Mouse (Mus musculus): ENCODE results near the gene Atp5d. TPM values are rescaled to one million over a fixed set of nuclear protein-coding genes. Genes with fewer than 3 reads are reported as not detected.

Gene Atp5d
- total RNA-seq, 2 experiments from 2014 or later: 982 to 996 TPM

DNA sequence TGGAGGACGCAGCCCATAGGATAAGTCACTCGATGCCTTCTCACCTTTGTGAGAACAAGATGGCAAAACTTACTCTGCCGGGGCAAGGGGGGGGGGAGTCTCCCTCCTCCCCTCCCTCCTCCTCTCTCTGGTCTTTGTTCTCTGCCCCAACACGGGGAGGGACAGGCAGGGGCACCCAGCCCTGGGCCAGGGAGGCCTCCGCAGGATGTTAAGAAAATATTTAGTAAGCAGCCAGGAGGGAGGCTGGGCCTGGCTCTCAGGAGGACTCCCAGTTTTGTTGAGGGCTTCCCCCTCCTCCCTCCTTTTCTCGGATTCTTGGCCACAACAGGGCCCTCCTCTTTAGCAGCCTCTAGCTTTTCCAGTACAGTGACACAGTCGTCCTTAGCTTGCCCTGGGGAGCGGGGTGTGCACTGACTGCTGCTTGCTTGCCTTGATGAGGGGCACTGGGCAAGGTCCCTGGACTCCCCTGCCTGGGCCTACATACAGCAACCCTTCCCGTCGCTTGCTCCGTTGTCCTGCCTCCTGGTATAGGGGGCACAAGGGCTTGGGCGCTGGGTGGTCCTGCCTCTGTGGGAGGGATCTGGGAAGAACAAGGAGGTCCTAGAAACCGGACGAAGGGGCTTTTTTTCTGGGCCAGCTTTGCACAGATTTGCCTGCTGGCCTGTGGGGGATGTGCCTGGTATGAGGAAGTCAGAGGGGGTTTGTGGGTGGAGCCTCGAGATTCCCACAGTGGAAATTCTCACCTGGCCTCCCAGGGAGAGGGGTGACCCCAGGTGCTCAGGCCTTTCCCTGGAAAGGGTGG, 13.8 kb downstream of the Atp5d start:
- DNase-seq: peak; percentile 74

DNA sequence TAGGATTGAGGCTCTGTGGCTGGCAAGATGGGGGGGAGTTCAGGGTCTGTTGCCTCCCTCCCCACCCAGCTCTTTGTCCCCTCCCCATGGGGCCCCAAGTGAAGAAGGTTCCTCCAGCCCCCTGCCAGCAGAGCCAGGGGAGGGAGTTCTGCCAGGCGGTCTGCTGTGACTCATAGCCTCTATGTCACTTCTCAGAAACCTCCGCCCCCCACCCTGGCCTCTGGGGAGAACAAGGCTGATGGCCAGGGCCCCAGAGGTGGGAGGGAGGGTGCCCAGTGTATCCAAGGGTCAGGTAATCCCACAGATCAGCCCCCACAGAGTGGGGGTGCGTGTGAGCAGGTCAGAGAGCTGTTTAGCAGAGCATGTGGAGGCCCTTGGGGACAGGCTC, 14.4 kb downstream of the Atp5d start:
- peak; percentile 89 for DNase-seq

DNA sequence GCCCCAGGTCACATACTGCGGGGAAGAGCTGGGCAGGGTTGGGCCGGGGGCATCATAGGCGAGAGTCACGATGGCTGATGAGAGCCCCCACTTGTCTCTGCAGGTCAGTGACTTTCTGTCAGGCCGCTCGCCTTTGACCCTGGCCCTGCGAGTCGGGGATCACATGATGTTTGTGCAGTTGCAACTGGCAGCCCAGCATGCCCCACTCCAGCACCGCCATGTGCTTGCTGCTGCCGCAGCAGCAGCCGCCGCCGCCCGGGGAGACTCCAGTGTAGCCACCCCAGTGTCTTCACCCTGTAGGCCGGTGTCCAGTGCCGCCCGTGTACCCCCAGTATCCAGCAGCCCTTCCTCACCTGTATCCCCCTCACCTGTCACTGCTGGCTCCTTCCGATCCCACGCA, 15.3 kb downstream of the Atp5d start:
- no peak for DNase-seq

- DNase-seq: no peak
Observed at GRCm38 (mm10) chr10:80154384-80154783, 16.0 kb downstream of the Atp5d start.

DNA sequence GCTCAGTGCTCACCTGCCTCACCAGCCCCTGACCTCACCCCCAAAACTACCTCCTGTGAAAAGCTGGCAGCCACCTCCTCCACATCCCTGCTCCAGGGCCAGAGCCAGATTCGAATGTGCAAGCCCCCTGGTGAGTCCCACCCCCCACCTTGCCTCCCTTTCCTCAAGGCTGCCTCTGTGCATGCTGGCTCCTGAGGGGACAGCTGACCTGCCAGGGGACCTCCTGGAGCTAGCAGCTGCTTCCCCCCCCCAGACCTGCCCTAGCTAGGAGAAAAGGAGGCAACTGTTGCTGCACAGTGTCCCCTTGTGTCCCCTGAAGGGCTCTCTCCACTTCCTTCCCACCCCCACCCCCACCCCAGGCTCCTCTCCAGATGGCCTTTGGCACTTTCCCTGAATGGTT, 16.8 kb downstream of the Atp5d start:
- no peak for DNase-seq

- no peak for DNase-seq
Observed at GRCm38 (mm10) chr10:80156002-80156751, 17.7 kb downstream of the Atp5d start.

- DNase-seq: peak; percentile 48
Observed at GRCm38 (mm10) chr10:80156752-80157053, 18.3 kb downstream of the Atp5d start.

DNA sequence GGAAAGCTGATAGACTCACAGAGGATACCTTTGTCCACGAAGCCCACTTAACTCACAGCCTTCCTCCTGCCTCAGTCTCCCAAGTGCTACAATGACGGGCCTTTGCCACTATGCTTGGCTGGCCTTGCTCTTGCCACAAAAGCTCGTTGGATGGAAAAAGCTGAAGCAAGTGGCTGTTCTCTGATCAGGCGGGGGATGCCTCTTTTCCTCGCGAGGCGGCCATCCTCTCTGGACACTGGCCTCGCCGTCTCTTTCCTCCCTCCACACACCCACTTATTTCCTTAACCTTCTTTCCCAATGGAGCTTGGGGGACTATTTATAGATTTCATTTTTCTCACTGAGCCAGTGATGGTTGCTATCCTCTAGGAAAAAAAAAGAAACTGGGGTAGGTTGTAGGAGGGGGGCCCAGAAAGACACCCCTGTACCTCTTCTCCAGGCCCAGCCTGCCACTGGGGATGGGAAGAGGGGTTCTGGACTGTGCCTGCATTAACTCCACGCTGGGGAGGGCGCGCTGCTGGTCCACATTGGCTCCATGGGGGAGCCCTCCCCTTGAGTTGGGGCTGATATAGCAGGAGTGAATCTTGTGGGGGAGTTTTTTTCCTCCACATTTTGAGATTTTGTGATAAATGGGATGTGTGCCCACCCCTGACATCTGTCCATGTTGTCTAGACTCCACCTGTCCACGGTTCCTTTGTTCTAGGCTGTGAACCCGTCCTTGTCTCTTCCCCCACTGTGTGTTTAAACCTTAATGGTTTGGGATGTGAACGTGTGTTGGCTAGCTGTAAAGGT, 18.9 kb downstream of the Atp5d start:
- no peak for DNase-seq

GRCm38 (mm10) chr10:80158307-80158986, 20.0 kb downstream of the Atp5d start:
- peak; percentile 76 for DNase-seq

GRCm38 (mm10) chr10:80159021-80159560, 20.7 kb downstream of the Atp5d start:
- peak; percentile 68 for DNase-seq

DNA sequence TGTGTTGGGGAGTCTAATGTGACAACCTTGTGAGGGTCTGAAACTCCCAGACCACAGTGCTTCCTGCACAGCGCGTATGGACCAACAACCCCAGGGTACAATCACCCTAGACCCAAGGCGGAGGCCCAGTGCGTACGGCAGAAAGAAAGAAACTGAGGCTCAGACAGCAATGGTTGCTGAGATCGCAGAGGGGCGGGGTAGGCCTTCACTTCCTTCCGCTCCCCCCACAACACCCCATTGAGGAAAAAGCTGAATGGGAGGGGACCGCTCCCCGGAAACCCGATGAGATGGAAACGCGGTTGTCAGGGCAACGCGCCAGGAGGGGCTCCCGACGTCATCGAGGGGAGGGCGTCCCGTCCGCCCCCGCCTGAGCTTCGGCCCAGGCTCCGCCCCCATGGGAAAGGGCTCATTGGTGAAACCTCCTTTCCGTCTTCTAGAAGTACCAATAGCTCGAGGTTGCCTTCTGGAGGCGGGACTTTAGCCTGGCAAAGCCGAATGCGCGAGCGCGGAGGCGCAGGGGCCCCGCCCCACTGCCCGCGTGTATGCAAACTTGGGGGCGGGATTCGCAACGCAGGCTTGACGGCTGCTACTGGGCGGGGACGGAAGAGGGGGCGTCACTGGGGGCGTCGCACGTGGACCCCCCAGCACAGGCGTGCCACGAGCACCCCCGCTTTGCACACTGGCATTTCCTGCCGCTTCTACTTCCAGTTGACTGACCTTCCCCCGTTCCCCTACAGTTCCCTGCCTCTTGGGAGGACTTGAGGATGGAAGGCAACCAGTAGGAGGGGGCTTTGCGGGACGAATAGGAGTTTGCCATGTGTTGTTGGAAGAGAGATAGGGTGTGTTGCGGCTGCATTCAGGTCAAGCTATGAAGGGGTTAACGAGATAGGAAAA, 21.4 kb downstream of the Atp5d start:
- DNase-seq: peak; percentile 99

DNA sequence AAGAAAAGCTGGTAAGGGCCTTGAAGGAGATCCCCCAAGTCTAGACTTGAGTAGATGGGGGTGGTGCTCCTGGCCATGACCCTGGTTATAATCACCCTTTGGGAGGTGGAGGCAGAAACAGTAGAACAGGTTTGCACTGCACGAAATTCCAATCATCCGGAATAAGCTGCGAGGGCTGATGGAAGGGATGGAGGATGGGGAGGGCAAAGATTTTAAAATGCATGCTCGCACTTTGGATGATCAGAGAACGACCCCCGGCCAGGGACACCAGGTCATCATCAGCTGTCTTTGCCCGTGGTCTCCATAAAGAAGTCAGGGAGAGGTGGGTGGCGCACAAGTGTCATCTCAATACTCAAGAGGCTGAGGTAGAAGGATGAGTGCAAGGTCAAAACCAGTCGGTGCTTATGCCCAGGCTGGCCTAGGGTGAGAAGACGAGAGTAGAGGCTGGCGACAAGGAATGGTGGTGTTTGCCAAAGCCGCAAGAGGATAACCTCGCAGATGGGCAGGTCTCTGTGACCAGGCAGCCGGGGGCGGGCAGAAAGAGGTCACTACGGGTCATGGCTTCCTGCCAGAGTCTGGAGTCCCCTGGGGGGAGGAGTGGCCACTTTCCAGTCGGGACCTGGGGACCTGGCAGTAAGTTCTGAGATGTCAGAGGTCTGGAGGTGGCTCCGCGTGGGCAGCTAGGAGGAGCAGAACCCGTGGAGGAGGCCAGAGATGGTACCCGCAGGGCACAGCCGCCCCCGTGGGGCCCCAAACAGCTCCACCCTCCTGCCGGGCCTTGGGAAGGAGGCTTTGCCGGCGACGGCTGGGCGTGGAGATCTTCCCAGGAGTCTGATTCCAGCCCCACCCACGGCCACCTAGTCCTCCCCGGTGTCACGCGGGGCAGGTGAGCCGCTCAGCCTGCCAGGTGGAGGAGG, 22.3 kb downstream of the Atp5d start:
- DNase-seq: peak; percentile 96

GRCm38 (mm10) chr10:80161522-80162242, 23.2 kb downstream of the Atp5d start:
- peak; percentile 46 for DNase-seq

DNA sequence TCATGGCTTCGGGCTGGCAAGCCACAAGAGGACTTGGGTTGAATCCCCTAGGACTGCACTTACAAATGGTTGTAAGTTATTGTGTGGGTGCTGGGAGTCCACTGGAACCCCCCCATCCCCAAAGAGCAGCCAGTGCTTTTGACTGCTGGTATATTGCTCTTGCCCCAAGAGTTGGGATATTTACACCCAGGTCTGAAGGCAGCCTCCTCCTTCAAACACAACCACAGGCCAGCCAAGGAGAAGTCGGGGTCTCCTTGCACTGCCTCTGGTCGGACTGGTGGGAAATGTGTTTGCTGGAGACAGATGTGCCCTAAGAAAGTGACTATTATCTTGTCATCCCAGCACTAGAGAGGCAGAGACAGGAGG, 23.8 kb downstream of the Atp5d start:
- DNase-seq: no peak

DNA sequence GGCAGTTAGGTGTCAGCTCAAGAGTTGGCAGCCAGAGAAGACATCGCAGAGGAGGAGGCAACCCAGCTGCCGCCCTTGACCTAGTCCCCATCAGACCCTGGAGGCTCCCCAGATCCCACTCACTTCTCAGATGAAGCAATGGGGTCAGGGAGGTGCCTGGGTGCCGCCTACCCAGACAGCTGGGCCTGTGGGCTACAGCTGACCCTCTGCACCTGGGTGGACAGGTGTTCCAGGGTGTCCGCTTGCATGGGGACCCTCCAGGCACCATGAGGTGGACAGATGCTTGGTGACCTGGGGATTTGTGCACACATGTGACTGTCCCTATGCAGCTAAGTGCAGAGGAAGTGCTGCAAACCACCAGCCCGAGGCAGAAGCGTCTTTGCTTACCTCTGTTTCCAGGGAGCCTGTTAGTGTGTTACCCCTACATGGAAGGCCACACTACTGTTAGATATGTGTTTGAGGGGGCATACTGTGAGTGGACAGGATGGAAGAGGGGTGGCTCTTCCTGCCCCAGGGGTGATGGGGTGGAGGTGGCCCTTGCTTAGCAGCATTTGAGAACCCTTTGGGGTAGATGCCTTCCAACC, 24.4 kb downstream of the Atp5d start:
- no peak for DNase-seq

DNA sequence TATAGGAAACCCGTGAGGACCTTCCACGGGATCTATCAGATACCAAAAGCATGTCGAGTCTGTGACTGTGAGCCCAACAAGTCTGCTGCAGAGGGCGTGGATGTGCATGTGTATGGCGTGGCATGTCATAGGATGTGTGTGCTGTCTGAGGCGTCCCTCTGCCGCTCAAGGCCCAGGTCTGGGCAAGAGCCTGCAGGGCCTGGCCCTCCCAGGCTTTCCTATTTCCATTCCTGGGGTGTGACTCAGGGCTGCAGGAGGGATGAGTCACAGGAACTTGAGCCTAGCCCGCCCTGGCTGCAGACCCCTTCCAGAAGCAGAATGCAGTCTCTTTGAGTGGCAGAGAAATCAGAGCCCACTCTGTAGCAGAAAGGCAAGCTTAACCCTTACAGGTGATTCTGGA, 25.3 kb downstream of the Atp5d start:
- DNase-seq: peak; percentile 73

DNA sequence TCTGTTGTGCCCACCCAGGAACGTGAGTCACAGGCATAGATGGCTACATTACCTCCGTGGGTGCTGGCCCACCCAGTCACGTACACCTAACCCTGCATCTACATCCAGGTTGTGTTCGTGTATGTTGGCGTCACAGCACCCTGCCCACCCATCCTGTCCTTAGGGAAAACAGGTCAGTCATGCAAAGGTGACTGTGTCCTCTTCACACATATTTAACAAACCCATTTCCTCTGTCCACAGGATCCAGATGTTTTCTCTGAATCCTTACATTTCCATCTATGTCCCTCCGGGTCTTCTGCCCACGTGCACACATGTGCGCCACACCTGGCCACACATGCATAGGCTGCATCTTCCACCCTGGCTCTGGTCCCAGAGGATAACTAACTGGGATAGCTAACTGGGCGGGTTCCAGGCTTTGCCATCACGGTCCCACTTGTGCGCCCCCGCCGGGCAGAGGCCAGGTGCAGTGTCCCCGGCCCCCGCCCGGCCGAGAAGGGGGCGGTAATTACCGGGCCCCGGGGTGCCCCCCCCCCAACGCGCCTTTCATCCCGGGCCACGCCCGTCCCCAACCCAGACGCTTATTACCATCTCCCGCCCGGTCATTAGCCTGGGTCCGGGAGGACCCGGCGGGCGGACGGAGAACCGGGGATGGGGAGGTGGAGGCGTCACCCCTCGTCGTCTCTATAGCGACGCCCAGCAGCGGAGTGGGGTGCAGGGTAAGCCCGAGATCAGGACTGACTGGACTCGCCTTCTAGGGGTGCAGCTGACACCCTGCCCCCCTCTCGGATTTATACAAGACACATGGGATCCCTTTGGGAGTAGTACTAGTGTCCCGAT, 25.9 kb downstream of the Atp5d start:
- DNase-seq: peak; percentile 55

DNA sequence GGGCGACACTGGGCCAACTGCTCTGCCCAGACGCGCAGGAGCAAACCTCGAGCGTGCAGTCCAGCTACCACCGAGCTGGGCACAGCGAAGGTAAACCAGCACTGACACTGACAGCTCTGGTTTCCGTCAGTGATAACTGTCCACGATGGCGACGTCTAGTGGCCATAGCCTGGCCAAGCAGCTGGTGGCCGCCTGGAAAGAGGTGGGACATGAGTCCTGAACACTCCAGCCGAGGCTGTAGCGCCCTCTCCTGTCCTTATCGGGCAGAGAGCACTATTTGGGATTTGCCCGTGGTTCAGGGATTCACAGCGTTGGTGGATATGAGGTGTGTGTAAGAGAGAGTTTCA, 26.5 kb downstream of the Atp5d start:
- peak; percentile 97 for DNase-seq
